Mouse (Mus musculus): ENCODE results near the gene Scn4a. TPM values are rescaled to one million over a fixed set of nuclear protein-coding genes. Genes with fewer than 3 reads are reported as not detected.

The Scn4a gene
- polyA plus RNA-seq, 1 experiment from 2014 or later, result 0.04 TPM

DNA sequence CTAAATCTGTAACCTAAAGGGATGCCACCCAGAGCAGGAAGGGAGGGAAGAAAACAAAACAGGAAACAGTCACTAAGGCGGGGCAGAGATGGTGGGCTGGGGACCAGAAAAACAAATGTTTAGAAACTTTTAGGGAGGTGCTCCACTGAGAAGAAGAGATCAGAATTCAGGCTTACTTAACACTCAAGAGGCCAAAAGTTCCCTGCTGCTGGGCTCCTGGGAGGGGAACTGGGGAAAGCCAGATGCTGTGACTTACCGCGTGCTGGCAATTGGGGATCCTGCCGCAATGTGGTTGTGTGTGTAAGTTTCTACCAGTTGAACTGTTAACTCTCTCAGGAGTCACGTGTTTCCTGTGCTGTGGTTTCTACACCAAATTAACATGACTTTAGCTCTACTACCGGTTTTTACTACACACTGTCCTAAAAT lies 34.7 kb upstream of the Scn4a start, which contains the start of gene Icam2:
Gene Icam2, minus strand, starts transcription at position 285 of the 426 bp plus-strand sequence.
- 77% methylated on average over 6 of the region's 6 CpGs for WGBS
- Histone ChIP-seq H3K4me3 (ENCODE audit: low read depth, low read length) (no peak within 1 kb of the TSS), H3K36me3 (ENCODE audit: control insufficient read depth, insufficient read depth, low read length) (no peaks in the 10 kb centered on the region), H3K27ac (ENCODE audit: low read depth) (no peak within 1 kb of the TSS), H3K9me3 (ENCODE audit: control insufficient read depth, low read length) (no peaks in the 10 kb centered on the region), H3K27me3 (replicated peaks; ENCODE audit: control insufficient read depth, insufficient read depth, low read length) (no peaks in the 10 kb centered on the region), H3K4me2 (ENCODE audit: low read length) (no peak within 1 kb of the TSS), H3K9ac (ENCODE audit: low read length) (no peak within 1 kb of the TSS), H3K4me1 (replicated peaks; ENCODE audit: control insufficient read depth, insufficient read depth, low read length) (peaks cover 9% of the 10 kb centered on the region; the same call in 1 of the 2 replicates)
- DNase-seq (ENCODE audit: low spot score) (no peak), ATAC-seq (replicated peaks; ENCODE audit: low FRiP score, low TSS enrichment, low read depth) (no peak)

GRCm38 (mm10) chr11:106387020-106387419 lies 33.9 kb upstream of the Scn4a start:
- Histone ChIP-seq H3K4me1 (replicated peaks; ENCODE audit: control insufficient read depth, insufficient read depth, low read length) (peaks cover 9% of the 10 kb centered on the region; the same call in 1 of the 2 replicates), H3K27ac (ENCODE audit: low read depth) (no peak overlapping the region), H3K9ac (ENCODE audit: low read length) (no peak overlapping the region), H3K4me2 (ENCODE audit: low read length) (no peak overlapping the region), H3K9me3 (ENCODE audit: control insufficient read depth, low read length) (no peaks in the 10 kb centered on the region), H3K27me3 (replicated peaks; ENCODE audit: control insufficient read depth, insufficient read depth, low read length) (no peaks in the 10 kb centered on the region), H3K36me3 (ENCODE audit: control insufficient read depth, insufficient read depth, low read length) (no peaks in the 10 kb centered on the region), H3K4me3 (ENCODE audit: low read depth, low read length) (no peak overlapping the region)
- ATAC-seq (replicated peaks; ENCODE audit: low FRiP score, low TSS enrichment, low read depth), result no peak
- WGBS, result 74% methylated on average over 6 of the region's 6 CpGs
- DNase-seq (ENCODE audit: low spot score), result no peak

DNA sequence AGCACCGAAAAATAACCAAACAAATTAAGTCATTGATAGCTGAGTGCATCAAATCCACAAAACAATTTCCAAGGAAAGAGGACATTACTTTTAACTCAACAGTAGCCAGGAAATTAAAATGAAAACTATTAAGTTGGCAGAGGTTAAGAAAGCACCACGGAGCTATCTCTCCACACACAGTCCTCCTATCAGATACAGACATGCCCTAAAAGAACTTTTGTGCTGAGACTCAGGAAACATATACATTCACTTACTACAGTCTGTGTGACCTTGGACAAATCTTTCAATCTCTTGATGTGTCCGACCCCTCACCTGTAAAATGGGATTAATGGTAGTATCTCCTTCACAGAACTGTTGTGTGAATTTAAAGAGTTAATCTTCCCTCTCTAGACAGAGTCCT lies 33.3 kb upstream of the Scn4a start:
- ATAC-seq (replicated peaks; ENCODE audit: low FRiP score, low TSS enrichment, low read depth), result no peak
- H3K4me3 ChIP-seq (ENCODE audit: low read depth, low read length), result no peak overlapping the region
- 85% methylated on average over 3 of the region's 3 CpGs for WGBS

DNA sequence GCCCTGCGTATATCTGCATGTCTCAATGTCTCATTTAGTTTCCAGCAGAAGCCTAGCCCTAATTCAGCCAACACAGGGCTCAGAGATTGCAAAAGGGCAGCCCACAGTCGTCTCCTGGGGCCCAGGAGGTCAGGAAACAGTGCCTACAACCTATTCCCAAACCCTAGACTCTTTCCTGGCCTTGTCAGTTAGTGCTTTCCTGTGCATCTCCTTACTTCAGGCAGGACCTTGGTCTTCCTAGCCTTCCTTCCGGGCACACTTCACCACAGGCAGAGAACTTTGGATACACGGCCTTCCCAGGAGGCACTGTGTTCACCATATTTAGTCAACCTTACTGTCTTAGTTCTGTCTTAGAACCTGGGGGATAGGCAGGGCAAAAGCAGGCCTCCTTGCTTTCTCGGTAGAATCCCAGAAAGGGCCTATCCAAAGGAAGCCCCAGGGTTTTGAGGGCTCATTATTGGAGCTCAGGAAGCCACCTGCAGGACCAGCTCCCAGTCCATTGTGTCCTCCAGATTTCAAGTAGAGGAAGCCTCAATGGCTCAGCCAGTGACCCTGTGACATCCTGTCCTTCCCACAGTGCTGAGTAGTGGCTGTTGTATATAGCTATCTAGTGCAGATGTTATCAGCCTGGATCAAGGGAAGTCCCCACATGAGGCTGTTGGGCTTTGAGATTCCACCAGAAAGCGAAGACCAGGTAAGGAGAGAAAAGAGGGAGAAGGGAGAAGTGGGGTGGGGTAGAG lies 30.1 kb upstream of the Scn4a start:
- DNase-seq (ENCODE audit: low spot score) (no peak), ATAC-seq (replicated peaks; ENCODE audit: low FRiP score, low TSS enrichment, low read depth) (no peak)
- WGBS, result 75% methylated on average over 6 of the region's 6 CpGs

More for the DNA sequence above, 33.3 kb upstream of the Scn4a start:
- Histone ChIP-seq H3K36me3 (ENCODE audit: control insufficient read depth, insufficient read depth, low read length) (no peaks in the 10 kb centered on the region), H3K4me1 (replicated peaks; ENCODE audit: control insufficient read depth, insufficient read depth, low read length) (peaks cover 9% of the 10 kb centered on the region; the same call in 1 of the 2 replicates), H3K9me3 (ENCODE audit: control insufficient read depth, low read length) (no peaks in the 10 kb centered on the region), H3K27ac (ENCODE audit: low read depth) (no peak overlapping the region), H3K9ac (ENCODE audit: low read length) (no peak overlapping the region), H3K27me3 (replicated peaks; ENCODE audit: control insufficient read depth, insufficient read depth, low read length) (no peaks in the 10 kb centered on the region), H3K4me2 (ENCODE audit: low read length) (no peak overlapping the region)
- no peak for DNase-seq (ENCODE audit: low spot score)

GRCm38 (mm10) chr11:106382424-106382823 lies 29.3 kb upstream of the Scn4a start:
- no peak for DNase-seq (ENCODE audit: low spot score)
- 70% methylated on average over 5 of the region's 5 CpGs for WGBS
- Histone ChIP-seq H3K9ac (ENCODE audit: low read length) (no peak overlapping the region), H3K4me1 (replicated peaks; ENCODE audit: control insufficient read depth, insufficient read depth, low read length) (no peaks in the 10 kb centered on the region), H3K9me3 (ENCODE audit: control insufficient read depth, low read length) (no peaks in the 10 kb centered on the region), H3K4me3 (ENCODE audit: low read depth, low read length) (no peak overlapping the region), H3K27ac (ENCODE audit: low read depth) (no peak overlapping the region), H3K4me2 (ENCODE audit: low read length) (no peak overlapping the region), H3K36me3 (ENCODE audit: control insufficient read depth, insufficient read depth, low read length) (no peaks in the 10 kb centered on the region), H3K27me3 (replicated peaks; ENCODE audit: control insufficient read depth, insufficient read depth, low read length) (no peaks in the 10 kb centered on the region)
- no peak; the same call in 1 of the 2 replicates for ATAC-seq (replicated peaks; ENCODE audit: low FRiP score, low TSS enrichment, low read depth)

More for the DNA sequence above, 30.1 kb upstream of the Scn4a start:
- Histone ChIP-seq H3K4me1 (replicated peaks; ENCODE audit: control insufficient read depth, insufficient read depth, low read length) (no peaks in the 10 kb centered on the region), H3K27me3 (replicated peaks; ENCODE audit: control insufficient read depth, insufficient read depth, low read length) (no peaks in the 10 kb centered on the region), H3K4me3 (ENCODE audit: low read depth, low read length) (no peak overlapping the region), H3K9ac (ENCODE audit: low read length) (no peak overlapping the region), H3K36me3 (ENCODE audit: control insufficient read depth, insufficient read depth, low read length) (no peaks in the 10 kb centered on the region), H3K4me2 (ENCODE audit: low read length) (no peak overlapping the region), H3K27ac (ENCODE audit: low read depth) (peak overlapping the region; percentile 54; the same call in 1 of the 2 replicates), H3K9me3 (ENCODE audit: control insufficient read depth, low read length) (no peaks in the 10 kb centered on the region)

- Histone ChIP-seq H3K27me3 (replicated peaks; ENCODE audit: control insufficient read depth, insufficient read depth, low read length) (no peaks in the 10 kb centered on the region), H3K4me1 (replicated peaks; ENCODE audit: control insufficient read depth, insufficient read depth, low read length) (no peaks in the 10 kb centered on the region), H3K4me2 (ENCODE audit: low read length) (no peak overlapping the region), H3K9ac (ENCODE audit: low read length) (no peak overlapping the region), H3K4me3 (ENCODE audit: low read depth, low read length) (peak overlapping the region; percentile 2; the same call in 1 of the 2 replicates), H3K36me3 (ENCODE audit: control insufficient read depth, insufficient read depth, low read length) (no peaks in the 10 kb centered on the region), H3K27ac (ENCODE audit: low read depth) (no peak overlapping the region), H3K9me3 (ENCODE audit: control insufficient read depth, low read length) (no peaks in the 10 kb centered on the region)
- no peak for DNase-seq (ENCODE audit: low spot score)
- no peak for ATAC-seq (replicated peaks; ENCODE audit: low FRiP score, low TSS enrichment, low read depth)
- WGBS, result 84% methylated on average over 7 of the region's 7 CpGs
Measured at GRCm38 (mm10) chr11:106381883-106382282, 28.8 kb upstream of the Scn4a start.

DNA sequence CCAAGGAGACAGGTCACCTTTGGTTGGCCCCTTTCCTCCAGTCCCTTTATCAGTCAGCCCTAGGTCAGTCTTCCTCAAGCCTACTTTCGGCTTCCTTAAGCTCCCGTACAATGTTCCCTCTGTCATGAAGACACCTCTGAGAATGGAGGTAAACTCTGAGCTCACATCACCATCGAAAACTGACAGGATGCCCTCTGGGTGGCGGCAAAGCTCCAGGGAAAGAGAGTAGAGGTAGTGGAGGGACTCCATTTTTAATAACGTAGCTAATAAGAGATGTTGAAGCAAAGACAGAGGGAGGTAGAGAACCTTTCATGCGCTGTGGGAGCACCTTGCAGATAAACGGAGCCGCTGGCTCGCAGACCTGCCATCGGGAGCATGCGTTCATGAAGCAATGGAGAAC lies 27.9 kb upstream of the Scn4a start:
- H3K4me3 ChIP-seq (ENCODE audit: low read depth, low read length), result peak overlapping the region; percentile 2; the same call in 1 of the 2 replicates
- H3K9ac ChIP-seq (ENCODE audit: low read length), result no peak overlapping the region
- H3K36me3 ChIP-seq (ENCODE audit: control insufficient read depth, insufficient read depth, low read length), result no peaks in the 10 kb centered on the region
- DNase-seq (ENCODE audit: low spot score), result no peak
- H3K4me1 ChIP-seq (replicated peaks; ENCODE audit: control insufficient read depth, insufficient read depth, low read length), result no peaks in the 10 kb centered on the region
- H3K4me2 ChIP-seq (ENCODE audit: low read length), result 0 out of 2 replicates have a peak overlapping the region, but pooled peaks have one; percentile 3
- no peaks in the 10 kb centered on the region for H3K27me3 ChIP-seq (replicated peaks; ENCODE audit: control insufficient read depth, insufficient read depth, low read length)
- no peak overlapping the region for H3K27ac ChIP-seq (ENCODE audit: low read depth)
- 77% methylated on average over 11 of the region's 11 CpGs for WGBS
- no peak for ATAC-seq (replicated peaks; ENCODE audit: low FRiP score, low TSS enrichment, low read depth)
- H3K9me3 ChIP-seq (ENCODE audit: control insufficient read depth, low read length), result no peaks in the 10 kb centered on the region

DNA sequence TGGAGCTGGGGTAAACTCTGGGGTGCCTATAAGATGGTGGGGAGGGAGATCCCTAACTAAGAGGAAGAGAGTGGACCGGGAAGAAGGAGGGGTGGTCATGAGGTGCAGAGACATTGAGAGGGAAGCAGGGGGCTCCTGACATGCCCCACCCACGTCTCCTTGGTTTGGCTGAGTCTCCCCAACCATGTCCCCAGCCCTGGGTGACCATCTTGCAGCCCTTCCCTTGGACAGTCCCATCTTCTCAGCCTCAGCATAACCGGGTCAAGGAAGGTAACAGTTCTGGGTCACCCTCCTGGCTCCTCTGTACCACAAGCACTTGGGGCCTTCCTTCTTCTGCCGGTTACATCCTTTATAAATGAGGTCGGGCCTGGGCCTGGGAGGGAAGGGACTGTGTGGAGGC lies 21.9 kb upstream of the Scn4a start:
- H3K4me3 ChIP-seq (ENCODE audit: low read depth, low read length), result no peak overlapping the region
- no peaks in the 10 kb centered on the region for H3K27me3 ChIP-seq (replicated peaks; ENCODE audit: control insufficient read depth, insufficient read depth, low read length)
- DNase-seq (ENCODE audit: low spot score) (no peak), ATAC-seq (replicated peaks; ENCODE audit: low FRiP score, low TSS enrichment, low read depth) (peak; percentile 3; the same call in 1 of the 2 replicates)
- no peak overlapping the region for H3K9ac ChIP-seq (ENCODE audit: low read length)
- peaks cover 10% of the 10 kb centered on the region for H3K4me1 ChIP-seq (replicated peaks; ENCODE audit: control insufficient read depth, insufficient read depth, low read length)
- no peaks in the 10 kb centered on the region for H3K9me3 ChIP-seq (ENCODE audit: control insufficient read depth, low read length)
- H3K4me2 ChIP-seq (ENCODE audit: low read length), result no peak overlapping the region
- H3K27ac ChIP-seq (ENCODE audit: low read depth), result no peak overlapping the region
- 75% methylated on average over 5 of the region's 5 CpGs for WGBS
- no peaks in the 10 kb centered on the region for H3K36me3 ChIP-seq (ENCODE audit: control insufficient read depth, insufficient read depth, low read length)
